Mouse (Mus musculus) hindbrain, embryonic 10.5 days (tissue): ENCODE results near the gene Rala. TPM values are rescaled to one million over a fixed set of nuclear protein-coding genes. Genes with fewer than 3 reads are reported as not detected.
"Not testable (repeated sequence)": the region's sequence is repeated elsewhere in the genome, so short reads cannot be mapped to it uniquely, and the experiment has no call there.

Experiments used
- DNase-seq: peaks from one replicate; pipeline ENCODE4 v3.0.0-alpha.2; 2017; ENCODE audit warnings: low spot score
- H3K27ac ChIP-seq: fragments of 300-500 bp; sonication (generic); 2 replicates; pipeline ENCODE4 v1.5.1; 2016; ENCODE audit warnings: mild to moderate bottlenecking, moderate library complexity
- H3K27me3 ChIP-seq: fragments of 300-500 bp; sonication (generic); 2 replicates; pipeline ENCODE4 v1.6.1; 2016; ENCODE audit warnings: mild to moderate bottlenecking; ENCODE audit not compliant: poor library complexity, insufficient read depth, severe bottlenecking
- H3K36me3 ChIP-seq: fragments of 300-500 bp; sonication (generic); 2 replicates; pipeline ENCODE4 v1.6.1; 2016; ENCODE audit warnings: mild to moderate bottlenecking, moderate library complexity
- H3K4me1 ChIP-seq: fragments of 300-500 bp; sonication (generic); replicated peaks from 2 replicates; pipeline ENCODE4 v1.6.1; 2016; ENCODE audit warnings: mild to moderate bottlenecking
- H3K4me3 ChIP-seq: fragments of 300-500 bp; sonication (generic); 2 replicates; pipeline ENCODE4 v1.5.1; 2016; ENCODE audit warnings: mild to moderate bottlenecking, moderate library complexity
- H3K9me3 ChIP-seq: fragments of 300-500 bp; sonication (generic); 2 replicates; pipeline ENCODE4 v1.6.1; 2016; ENCODE audit warnings: mild to moderate bottlenecking, moderate library complexity
- WGBS: fragments of 180-500 bp; shearing (Covaris S2); methylation state at CpG from one replicate; pipeline ENCODE4 v1.1.7; 2016; 5-methylcytosine and 5-hydroxymethylcytosine counted together
- polyA plus RNA-seq: library from polyadenylated mRNA; unstranded; fragments of >200 nt; fragmentation: Nextera tagmentation; extraction: Ambion mirVana; gene quantifications from 2 replicates; pipeline ENCODE4 v1.2.1, GENCODE M21; 2016

Gene Rala
- polyA plus RNA-seq, 1 experiment from 2014 or later, result 128 TPM

DNA sequence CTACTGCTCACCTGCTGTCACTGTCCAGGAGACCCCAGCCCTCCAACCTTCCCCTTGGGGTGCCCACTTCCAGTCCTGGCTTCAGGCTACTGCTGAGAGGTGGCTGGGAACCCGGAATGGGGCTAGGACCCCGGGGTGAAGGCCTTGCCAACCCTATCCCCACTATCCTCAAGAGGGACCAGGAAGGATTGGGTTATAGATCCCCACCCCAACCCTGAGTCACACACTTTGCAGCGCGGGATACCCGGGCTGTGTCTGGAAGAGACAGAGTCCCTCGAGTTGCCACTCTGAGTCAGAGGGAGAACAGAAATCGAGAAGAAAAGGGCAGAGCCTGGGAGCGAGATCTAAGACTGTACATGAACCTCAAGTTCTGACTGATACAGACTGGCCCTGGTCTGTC, 6.5 kb upstream of the Rala start:
- DNase-seq, result not testable (repeated sequence)
- WGBS, result 92% methylated on average over 8 of the region's 8 CpGs

DNA sequence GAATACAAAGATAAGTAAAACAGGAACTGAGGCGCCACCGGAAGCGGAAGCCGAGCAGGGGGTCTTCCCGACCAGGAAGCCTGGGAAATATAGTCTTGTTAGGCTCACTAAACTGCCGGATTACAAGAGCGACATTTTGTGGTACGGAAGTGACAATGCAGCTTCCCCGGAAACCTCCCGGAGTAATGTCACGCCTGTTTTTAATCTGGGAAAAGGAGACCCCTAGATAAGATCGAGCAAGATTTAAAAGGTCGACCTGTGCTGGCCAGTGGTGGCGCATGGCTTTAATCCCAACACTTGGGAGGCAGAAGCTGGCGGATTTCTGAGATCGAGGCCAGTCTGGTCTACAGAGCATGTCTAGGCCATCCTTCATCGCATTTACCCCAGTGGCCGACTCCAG, 5.5 kb upstream of the Rala start:
- Histone ChIP-seq H3K9me3 (no peaks in the 10 kb centered on the region), H3K4me1 (peaks cover 5% of the 10 kb centered on the region; the same call in 1 of the 2 replicates), H3K4me3 (no peak overlapping the region), H3K27me3 (no peaks in the 10 kb centered on the region), H3K36me3 (no peaks in the 10 kb centered on the region), H3K27ac (no peak overlapping the region)
- 82% methylated on average over 18 of the region's 18 CpGs for WGBS
- no peak for DNase-seq

More for the DNA sequence above, 6.5 kb upstream of the Rala start:
- H3K27ac ChIP-seq, H3K27me3 ChIP-seq, H3K36me3 ChIP-seq, H3K9me3 ChIP-seq, H3K4me3 ChIP-seq, H3K4me1 ChIP-seq: not testable (repeated sequence)

DNA sequence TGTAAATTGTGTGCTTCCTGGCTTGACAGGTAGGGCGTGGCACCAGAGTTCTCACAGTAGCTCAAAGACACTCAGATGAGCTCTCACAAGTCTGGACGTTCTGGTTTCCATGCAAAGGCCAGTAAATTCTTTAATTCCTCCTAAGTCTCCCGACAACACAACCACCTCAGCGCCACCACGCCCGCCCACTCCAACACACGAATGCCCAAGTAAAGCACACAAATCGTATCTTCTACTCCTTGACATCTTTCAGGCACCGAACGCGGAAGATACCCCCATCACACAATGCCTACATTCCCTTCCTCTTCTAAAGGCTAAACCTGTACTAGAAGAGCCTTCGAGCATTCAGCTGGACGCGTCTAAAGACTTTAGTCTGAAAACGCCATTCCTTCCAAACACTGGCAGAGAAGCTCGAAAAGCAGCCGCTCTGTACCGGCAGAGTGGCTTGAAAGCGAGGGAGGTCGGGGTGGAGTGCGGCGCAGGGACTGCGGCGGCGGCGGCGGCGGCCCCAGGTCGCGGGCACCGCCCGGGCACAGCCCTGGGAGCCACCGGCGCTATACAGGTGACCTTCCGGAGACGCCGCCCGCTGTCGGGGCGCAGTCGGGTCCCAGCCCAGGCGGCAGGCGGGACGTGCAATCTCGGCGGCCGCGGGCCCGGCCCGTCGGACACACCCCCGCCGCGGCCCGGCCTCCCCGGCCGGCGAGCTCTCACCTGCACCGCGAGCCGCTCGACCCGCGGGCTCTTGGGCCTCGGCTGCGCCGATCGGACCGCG, 547 bp downstream of the Rala start:
- Histone ChIP-seq H3K36me3 (peaks cover 7% of the 10 kb centered on the region; the same call in 1 of the 2 replicates), H3K4me1 (peaks cover 19% of the 10 kb centered on the region), H3K27ac (peak overlapping the region; percentile 99), H3K27me3 (no peaks in the 10 kb centered on the region), H3K4me3 (peak overlapping the region; percentile 89), H3K9me3 (no peaks in the 10 kb centered on the region)
- 1% methylated on average over 67 of the region's 70 CpGs for WGBS
- peak; percentile 33 for DNase-seq

DNA sequence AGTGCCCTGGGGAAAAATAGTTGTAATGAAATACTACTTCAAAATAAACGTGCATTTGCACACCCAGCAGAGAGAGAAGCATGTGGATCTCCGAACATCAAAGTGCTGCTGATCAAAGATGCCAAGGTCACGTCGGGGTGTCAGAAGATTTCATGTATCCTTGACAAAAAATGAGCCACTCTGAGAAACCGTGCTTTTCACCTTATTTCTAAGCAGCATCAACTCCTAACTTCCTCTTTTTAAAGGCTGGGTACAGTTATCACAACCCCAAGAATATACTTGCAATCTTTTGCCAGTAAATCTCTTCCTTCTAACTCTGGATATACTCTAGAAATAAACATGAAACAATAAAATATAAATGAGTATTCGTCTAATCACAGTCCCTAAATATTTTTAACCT, 1.7 kb downstream of the Rala start:
- WGBS, result 75% methylated on average over 6 of the region's 6 CpGs
- no peak for DNase-seq
- Histone ChIP-seq H3K36me3 (peaks cover 7% of the 10 kb centered on the region; the same call in 1 of the 2 replicates), H3K4me3 (peak overlapping the region; percentile 89; the same call in 1 of the 2 replicates), H3K9me3 (no peaks in the 10 kb centered on the region), H3K4me1 (peaks cover 19% of the 10 kb centered on the region), H3K27ac (no peak overlapping the region), H3K27me3 (no peaks in the 10 kb centered on the region)

DNA sequence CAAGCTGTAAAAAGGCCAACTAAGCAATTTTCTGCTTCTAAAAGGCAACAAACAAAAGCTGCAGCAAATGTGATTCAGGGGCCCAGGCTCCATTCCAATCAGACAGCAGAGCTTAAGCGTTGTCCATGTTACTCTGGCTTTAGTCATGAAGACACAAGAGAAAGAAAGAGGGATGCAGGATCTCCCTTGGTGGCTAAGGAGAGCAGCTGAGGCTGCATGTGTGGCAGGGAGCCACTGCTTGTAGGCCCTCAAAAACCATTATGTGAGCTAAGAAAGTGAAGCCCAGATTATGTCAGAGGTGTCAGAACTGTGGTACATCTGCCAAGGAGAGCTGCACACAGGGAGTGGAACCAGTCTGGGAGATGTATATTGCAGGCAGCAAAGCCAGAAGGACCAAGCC, 36.7 kb downstream of the Rala start:
- Histone ChIP-seq H3K4me1 (no peaks in the 10 kb centered on the region), H3K36me3 (peaks cover 6% of the 10 kb centered on the region; the same call in 1 of the 2 replicates), H3K27ac (no peak overlapping the region), H3K4me3 (no peak overlapping the region), H3K27me3 (no peaks in the 10 kb centered on the region), H3K9me3 (no peaks in the 10 kb centered on the region)
- no peak for DNase-seq
- 90% methylated on average over 1 of the region's 1 CpGs for WGBS

DNA sequence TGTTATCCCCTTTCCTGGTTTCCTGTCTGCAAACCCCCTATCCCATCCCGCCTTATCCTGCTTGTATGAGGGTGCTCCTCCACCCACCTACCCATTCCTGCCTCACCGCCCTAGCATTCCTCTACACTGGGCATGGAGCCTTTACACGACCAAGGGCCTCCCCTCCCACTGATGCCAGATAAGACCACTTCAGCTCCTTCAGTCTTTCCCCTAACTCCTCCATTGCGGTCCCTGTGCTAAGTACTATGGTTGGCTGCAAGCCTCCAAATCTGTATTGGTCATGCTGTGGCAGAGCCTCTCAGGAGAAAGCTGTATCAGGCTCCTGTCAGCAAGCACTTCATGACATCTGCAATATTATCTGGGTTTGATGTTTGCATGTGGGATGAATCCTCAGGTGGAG, 42.6 kb downstream of the Rala start:
- WGBS, result 92% methylated on average over 4 of the region's 4 CpGs
- no peak for DNase-seq
- Histone ChIP-seq H3K27ac (no peak overlapping the region), H3K9me3 (no peaks in the 10 kb centered on the region), H3K27me3 (no peaks in the 10 kb centered on the region), H3K4me3 (no peak overlapping the region), H3K36me3 (peaks cover 12% of the 10 kb centered on the region; the same call in 1 of the 2 replicates), H3K4me1 (no peaks in the 10 kb centered on the region)

DNA sequence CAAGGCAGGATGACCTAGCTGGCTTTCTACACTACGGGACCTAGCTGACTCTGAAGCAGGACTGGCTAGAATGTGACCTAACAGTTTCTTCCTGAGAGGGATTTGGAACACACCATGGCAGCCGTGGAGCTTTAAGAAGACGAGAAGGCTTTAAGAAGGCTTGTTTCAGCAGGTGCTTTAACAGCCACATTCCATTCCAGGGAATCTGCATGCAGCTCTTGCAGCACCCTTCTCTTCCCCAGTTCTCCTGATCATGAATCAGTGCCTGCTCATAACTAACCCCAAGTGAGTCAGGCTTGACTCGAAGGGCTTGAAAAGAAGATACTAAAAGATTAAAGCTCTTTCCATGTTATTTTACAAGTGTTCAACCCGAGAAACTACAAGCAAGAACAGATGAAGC, 43.4 kb downstream of the Rala start:
- Histone ChIP-seq H3K4me1 (no peaks in the 10 kb centered on the region), H3K4me3 (no peak overlapping the region), H3K9me3 (no peaks in the 10 kb centered on the region), H3K36me3 (peaks cover 20% of the 10 kb centered on the region), H3K27me3 (no peaks in the 10 kb centered on the region), H3K27ac (no peak overlapping the region)
- 90% methylated on average over 5 of the region's 5 CpGs for WGBS
- no peak for DNase-seq

DNA sequence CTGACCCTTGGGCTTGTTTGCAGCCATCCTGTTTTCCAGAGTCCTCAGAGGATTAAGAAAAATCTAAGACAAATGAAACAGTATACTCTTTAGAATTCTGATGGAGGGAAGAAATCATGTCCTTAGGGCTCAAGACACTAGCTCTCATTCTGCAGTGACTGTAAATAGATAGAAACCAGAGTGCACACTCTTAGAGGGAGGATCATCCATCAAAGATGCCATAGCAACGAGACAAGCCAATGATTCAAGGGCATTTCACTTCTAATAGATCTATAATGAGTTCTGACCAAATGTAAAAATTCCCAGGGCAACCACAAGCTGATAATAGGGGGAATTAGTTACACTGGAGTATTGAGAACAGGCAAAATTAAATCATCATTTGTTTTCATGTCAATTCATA, 47.0 kb downstream of the Rala start:
- no peak for DNase-seq
- H3K36me3 ChIP-seq, result peaks cover 42% of the 10 kb centered on the region
- H3K27me3 ChIP-seq, result no peaks in the 10 kb centered on the region
- 77% methylated on average over 1 of the region's 1 CpGs for WGBS
- H3K4me1 ChIP-seq, result no peaks in the 10 kb centered on the region
- H3K4me3 ChIP-seq, result no peak overlapping the region
- no peak overlapping the region for H3K27ac ChIP-seq
- H3K9me3 ChIP-seq, result no peaks in the 10 kb centered on the region

DNA sequence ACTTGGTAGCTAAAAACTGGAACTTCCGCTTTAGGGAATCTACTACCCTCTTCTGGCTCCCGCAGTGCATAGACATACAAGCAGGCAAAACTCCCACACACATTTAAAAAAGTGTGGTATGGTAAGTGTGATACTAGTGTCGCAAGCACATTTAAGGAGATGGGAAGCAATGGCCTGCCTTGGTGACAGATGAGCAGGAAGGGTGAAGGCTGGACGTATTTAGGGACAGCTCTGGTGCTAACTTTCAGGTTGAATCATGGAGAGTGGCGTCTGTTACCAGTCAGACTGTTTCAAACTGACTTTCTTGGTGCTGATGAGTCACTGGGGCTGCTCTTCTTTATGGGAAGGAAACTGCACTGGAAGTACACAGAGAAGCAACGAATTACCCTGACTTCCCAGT, 52.5 kb downstream of the Rala start:
- Histone ChIP-seq H3K27ac (no peak overlapping the region), H3K36me3 (peaks cover 87% of the 10 kb centered on the region), H3K9me3 (no peaks in the 10 kb centered on the region), H3K4me1 (no peaks in the 10 kb centered on the region), H3K27me3 (no peaks in the 10 kb centered on the region), H3K4me3 (no peak overlapping the region)
- no peak for DNase-seq
- 95% methylated on average over 6 of the region's 6 CpGs for WGBS

DNA sequence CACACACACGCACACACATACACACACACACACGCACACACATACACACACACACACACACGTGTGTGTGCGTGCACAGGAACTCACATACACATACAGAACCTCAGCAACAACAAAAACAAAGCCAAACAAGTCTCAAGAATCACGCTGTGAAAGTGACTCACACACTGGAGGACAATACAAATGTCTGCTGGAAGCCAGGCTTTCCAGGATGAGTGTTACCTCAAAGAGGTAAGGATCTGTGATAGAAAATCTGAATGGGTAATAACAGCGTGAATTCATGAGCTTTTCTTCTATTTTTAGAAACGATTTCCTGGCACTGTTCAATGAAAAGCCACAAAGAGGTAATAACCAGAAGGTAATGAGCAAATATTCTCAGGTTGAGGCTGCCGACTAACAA, 59.8 kb downstream of the Rala start:
- 89% methylated on average over 8 of the region's 8 CpGs for WGBS
- no peak overlapping the region for H3K27ac ChIP-seq
- H3K4me3 ChIP-seq, result no peak overlapping the region
- H3K36me3 ChIP-seq, result peaks cover 65% of the 10 kb centered on the region
- no peaks in the 10 kb centered on the region for H3K4me1 ChIP-seq
- no peaks in the 10 kb centered on the region for H3K9me3 ChIP-seq
- DNase-seq, result no peak
- no peaks in the 10 kb centered on the region for H3K27me3 ChIP-seq

DNA sequence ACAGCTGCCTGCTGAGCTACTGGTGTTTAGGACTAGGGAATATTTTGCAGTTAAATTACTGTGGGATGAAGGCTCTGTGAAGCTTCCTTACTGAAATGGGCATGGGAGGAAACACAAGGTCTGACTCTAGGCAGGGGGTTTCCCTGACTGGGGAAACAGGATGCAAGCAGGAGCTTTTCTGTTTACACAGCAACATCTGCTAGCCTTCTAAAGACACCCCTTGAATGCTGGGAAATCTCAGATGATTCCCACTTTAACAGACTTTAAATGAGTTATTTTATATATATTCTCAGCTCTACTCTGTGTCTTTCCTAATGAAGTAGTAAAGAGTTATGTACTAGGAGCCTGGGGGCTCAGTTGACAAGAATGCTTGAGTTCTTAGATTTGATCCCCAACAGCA, 65.0 kb downstream of the Rala start:
- no peaks in the 10 kb centered on the region for H3K27me3 ChIP-seq
- H3K36me3 ChIP-seq, result peaks cover 33% of the 10 kb centered on the region
- no peak for DNase-seq
- no peaks in the 10 kb centered on the region for H3K4me1 ChIP-seq
- no peak overlapping the region for H3K4me3 ChIP-seq
- H3K27ac ChIP-seq, result no peak overlapping the region
- peaks cover 4% of the 10 kb centered on the region; the same call in 1 of the 2 replicates for H3K9me3 ChIP-seq

DNA sequence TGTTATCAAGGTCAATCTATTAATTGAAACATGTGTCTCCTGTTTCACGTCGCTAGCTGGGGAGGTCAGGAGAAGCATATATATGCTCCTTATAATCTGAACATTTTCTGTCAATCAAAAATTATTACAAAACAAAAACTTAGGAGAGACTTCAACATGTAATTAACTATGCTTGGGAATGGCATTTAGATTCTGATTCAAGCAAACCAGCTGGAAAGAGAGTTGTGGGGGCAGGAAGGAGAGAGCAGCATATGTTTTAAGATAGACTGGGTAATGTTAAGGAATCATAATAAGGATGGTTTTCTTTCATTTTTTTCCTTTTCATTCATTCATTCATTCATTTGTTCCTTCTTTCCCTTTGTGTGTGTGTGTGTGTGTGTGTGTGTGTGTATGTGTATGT, 77.3 kb downstream of the Rala start:
- 93% methylated on average over 2 of the region's 2 CpGs for WGBS
- no peaks in the 10 kb centered on the region for H3K27me3 ChIP-seq
- no peaks in the 10 kb centered on the region for H3K36me3 ChIP-seq
- no peak overlapping the region for H3K27ac ChIP-seq
- no peaks in the 10 kb centered on the region for H3K4me1 ChIP-seq
- H3K4me3 ChIP-seq, result no peak overlapping the region
- no peak for DNase-seq
- H3K9me3 ChIP-seq, result no peaks in the 10 kb centered on the region

DNA sequence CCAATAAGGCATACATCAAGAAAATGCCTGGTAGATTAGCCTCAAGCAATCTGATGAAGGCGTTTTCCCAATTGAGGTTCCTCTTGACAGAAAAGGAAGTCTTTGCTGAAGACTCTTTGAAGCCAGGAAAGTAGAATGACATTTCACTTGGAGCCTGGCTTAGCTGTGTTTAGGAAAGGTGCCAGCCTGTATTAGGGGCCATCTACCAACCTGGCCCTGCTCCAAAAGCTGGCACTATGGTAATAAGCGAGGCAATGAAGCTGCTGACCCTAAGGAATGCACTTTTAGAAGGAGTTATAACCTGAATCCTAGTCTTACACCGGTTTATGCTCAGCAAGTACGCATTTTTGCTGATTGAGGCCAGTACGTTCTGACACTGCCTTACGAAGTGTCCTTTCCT, 83.5 kb downstream of the Rala start:
- 93% methylated on average over 6 of the region's 6 CpGs for WGBS
- Histone ChIP-seq H3K9me3 (no peaks in the 10 kb centered on the region), H3K27ac (no peak overlapping the region), H3K4me1 (peaks cover 16% of the 10 kb centered on the region), H3K4me3 (no peak overlapping the region), H3K36me3 (no peaks in the 10 kb centered on the region), H3K27me3 (no peaks in the 10 kb centered on the region)
- DNase-seq, result no peak
